Comparison of ENCODE assay signal across 8 mouse cellular contexts in genomic region chr12:108333481-108333882, GRCm38 (mm10). TPM values are rescaled to one million over a fixed set of nuclear protein-coding genes. Genes with fewer than 3 reads are reported as not detected.
A peak's percentile ranks its signal among the peaks of the same experiment; 100 is the strongest.
DNase-seq lines count a peak whose midpoint lies in the region; ATAC-seq and TF ChIP-seq lines count a peak whose summit lies in the region.

No protein-coding gene starts in this region.

- H3K27me3 ChIP-seq in forebrain, embryonic 13.5 days: peaks cover 11% of the 10 kb centered on the region
- H3K27me3 ChIP-seq in intestine, postnatal 0 days (replicated peaks; ENCODE audit: control insufficient read depth, insufficient read depth, low read length): peaks cover 29% of the 10 kb centered on the region
- peaks cover 33% of the 10 kb centered on the region for H3K27me3 ChIP-seq in midbrain, embryonic 13.5 days

- no peaks in the 10 kb centered on the region for H3K36me3 ChIP-seq in forebrain, embryonic 13.5 days (ENCODE audit: poor library complexity, severe bottlenecking)
- H3K36me3 ChIP-seq in intestine, postnatal 0 days (ENCODE audit: control insufficient read depth, insufficient read depth): no peaks in the 10 kb centered on the region
- no peaks in the 10 kb centered on the region for H3K36me3 ChIP-seq in midbrain, embryonic 13.5 days

- H3K27ac ChIP-seq in forebrain, embryonic 13.5 days: peak overlapping the region; percentile 78
- H3K27ac ChIP-seq in intestine, postnatal 0 days (ENCODE audit: low read depth, low read length): 0 out of 2 replicates have a peak overlapping the region, but pooled peaks have one; percentile 17
- peak overlapping the region; percentile 73 for H3K27ac ChIP-seq in midbrain, embryonic 13.5 days

- H3K9ac ChIP-seq in forebrain, embryonic 13.5 days: peak overlapping the region; percentile 58
- no peak overlapping the region for H3K9ac ChIP-seq in intestine, postnatal 0 days (ENCODE audit: low read depth, low read length)
- peak overlapping the region; percentile 14; the same call in 1 of the 2 replicates for H3K9ac ChIP-seq in midbrain, embryonic 13.5 days (replicated peaks)

- peaks cover 34% of the 10 kb centered on the region for H3K4me1 ChIP-seq in forebrain, embryonic 13.5 days
- peaks cover 3% of the 10 kb centered on the region; the same call in 1 of the 2 replicates for H3K4me1 ChIP-seq in intestine, postnatal 0 days (replicated peaks; ENCODE audit: control insufficient read depth, insufficient read depth, low read length)
- H3K4me1 ChIP-seq in midbrain, embryonic 13.5 days (replicated peaks): peaks cover 22% of the 10 kb centered on the region

- 2% methylated on average over 22 of the region's 22 CpGs for WGBS in forebrain, embryonic 13.5 days
- WGBS in intestine, postnatal 0 days: 1% methylated on average over 22 of the region's 22 CpGs
- 2% methylated on average over 22 of the region's 22 CpGs for WGBS in midbrain, embryonic 13.5 days

- no peak for TF ChIP-seq CTCF in intestine, postnatal 0 days (IDR thresholded peaks at IDR 0.05; ENCODE audit: low read depth)

- ATAC-seq in forebrain, embryonic 13.5 days: peak; percentile 31; the same call in 1 of the 2 replicates
- peak; percentile 39 for ATAC-seq in intestine, postnatal 0 days
- peak; percentile 43 for ATAC-seq in midbrain, embryonic 13.5 days

- peak overlapping the region; percentile 98 for H3K4me2 ChIP-seq in forebrain, embryonic 13.5 days
- peak overlapping the region; percentile 98 for H3K4me2 ChIP-seq in intestine, postnatal 0 days (replicated peaks; ENCODE audit: low read depth)
- H3K4me2 ChIP-seq in midbrain, embryonic 13.5 days (replicated peaks): peak overlapping the region; percentile 96

- H3K4me3 ChIP-seq in forebrain, embryonic 13.5 days: peak overlapping the region; percentile 66
- H3K4me3 ChIP-seq in intestine, postnatal 0 days (ENCODE audit: low read depth, low read length): peak overlapping the region; percentile 54
- peak overlapping the region; percentile 62 for H3K4me3 ChIP-seq in midbrain, embryonic 13.5 days (replicated peaks)

- H3K9me3 ChIP-seq in forebrain, embryonic 13.5 days (replicated peaks): no peaks in the 10 kb centered on the region
- no peaks in the 10 kb centered on the region for H3K9me3 ChIP-seq in intestine, postnatal 0 days (ENCODE audit: control insufficient read depth)
- no peaks in the 10 kb centered on the region for H3K9me3 ChIP-seq in midbrain, embryonic 13.5 days

- peak; percentile 12 for DNase-seq in ovary, adult 18-20 months (ENCODE audit: low spot score)
- no peak for DNase-seq in ovary, postnatal 10 days (ENCODE audit: low spot score)
- no peak for DNase-seq in layer of hippocampus, postnatal 14 days (ENCODE audit: low spot score in 2 of 2)
- DNase-seq in adrenal gland, postnatal 4 days (ENCODE audit: low spot score in 2 of 2): no peak
- DNase-seq in MN1 (ENCODE audit: low spot score): no peak

RNA-seq across cellular contexts. Expression of gene Cyp46a1, which starts 0.7 kb away (rescaled TPM):
- polyA plus RNA-seq in forebrain, embryonic 13.5 days (2015; fragmentation: Nextera tagmentation; extraction: Ambion mirVana): 23.1 and 26.3 TPM in 2 replicates
- polyA plus RNA-seq in intestine, postnatal 0 days (2015; fragmentation: Nextera tagmentation; extraction: Ambion mirVana): 0.85 and 0.86 TPM in 2 replicates
- polyA plus RNA-seq in midbrain, embryonic 13.5 days (2015; fragmentation: Nextera tagmentation; extraction: Ambion mirVana): 16.7 and 17.7 TPM in 2 replicates
- 100 to 1,000 TPM; 122 to 136 TPM for total RNA-seq in layer of hippocampus, postnatal 14 days (2021)
- total RNA-seq in adrenal gland, postnatal 4 days (2021): 1 to 10 TPM; 4.9 to 7.1 TPM

RNA-seq across cellular contexts. Expression of gene Hhipl1, which starts 27.4 kb away (rescaled TPM):
- polyA plus RNA-seq in forebrain, embryonic 13.5 days (2015; fragmentation: Nextera tagmentation; extraction: Ambion mirVana): 2.5 and 2.7 TPM in 2 replicates
- polyA plus RNA-seq in intestine, postnatal 0 days (2015; fragmentation: Nextera tagmentation; extraction: Ambion mirVana): 0.20 TPM in 2 replicates
- 2.0 and 2.9 TPM in 2 replicates for polyA plus RNA-seq in midbrain, embryonic 13.5 days (2015; fragmentation: Nextera tagmentation; extraction: Ambion mirVana)
- total RNA-seq in layer of hippocampus, postnatal 14 days (2021): 1 to 10 TPM; 4.1 to 5.2 TPM
- 1 to 10 TPM; 1.1 to 1.3 TPM for total RNA-seq in adrenal gland, postnatal 4 days (2021)

RNA-seq across cellular contexts. Expression of gene Eml1, which starts 37.3 kb away (rescaled TPM):
- polyA plus RNA-seq in forebrain, embryonic 13.5 days (2015; fragmentation: Nextera tagmentation; extraction: Ambion mirVana): 54.5 and 71.4 TPM in 2 replicates
- polyA plus RNA-seq in intestine, postnatal 0 days (2015; fragmentation: Nextera tagmentation; extraction: Ambion mirVana): 27.8 and 32.9 TPM in 2 replicates
- polyA plus RNA-seq in midbrain, embryonic 13.5 days (2015; fragmentation: Nextera tagmentation; extraction: Ambion mirVana): 65.7 and 66.7 TPM in 2 replicates
- 10 to 100 TPM; 55.0 to 55.4 TPM for total RNA-seq in layer of hippocampus, postnatal 14 days (2021)
- 10 to 100 TPM; 33.6 to 34.6 TPM for total RNA-seq in adrenal gland, postnatal 4 days (2021)

RNA-seq across cellular contexts. Expression of gene Ccdc85c, which starts 58.3 kb away (rescaled TPM):
- 16.2 and 17.4 TPM in 2 replicates for polyA plus RNA-seq in forebrain, embryonic 13.5 days (2015; fragmentation: Nextera tagmentation; extraction: Ambion mirVana)
- 10.1 and 12.0 TPM in 2 replicates for polyA plus RNA-seq in intestine, postnatal 0 days (2015; fragmentation: Nextera tagmentation; extraction: Ambion mirVana)
- 19.5 and 21.5 TPM in 2 replicates for polyA plus RNA-seq in midbrain, embryonic 13.5 days (2015; fragmentation: Nextera tagmentation; extraction: Ambion mirVana)
- 10 to 100 TPM; 55.9 to 57.4 TPM for total RNA-seq in layer of hippocampus, postnatal 14 days (2021)
- 10 to 100 TPM; 29.6 to 29.9 TPM for total RNA-seq in adrenal gland, postnatal 4 days (2021)

Comparison
In these comparisons a context has a peak if more than half of its experiments do, and no peak if none do; other contexts are left out.
1. H3K27ac ChIP-seq: peak in every context shown above with its lines; median percentile 78 in forebrain, embryonic 13.5 days; 73 in midbrain, embryonic 13.5 days; 17 in intestine, postnatal 0 days.